Mouse (Mus musculus): ENCODE results near the gene Lsm11.

GRCm38 (mm10) chr11:45889981-45890380 lies 54.8 kb downstream of the Lsm11 start:
- no peak for TF ChIP-seq POLR2A (IDR thresholded peaks at IDR 0.05; ENCODE audit: borderline replicate concordance, low read depth, low read length)
- TF ChIP-seq CTCF (IDR thresholded peaks at IDR 0.05; ENCODE audit: low read depth, low read length) = no peak

All from bone marrow macrophage, adult 2 months (primary cell).